Mouse (Mus musculus) testis, postnatal 14 days (tissue): ENCODE results near the gene Crim1.

Experiments used
- DNase-seq: peaks from one replicate; pipeline ENCODE4 v3.0.0; 2021; ENCODE audit warnings: low spot score

Crim1 gene

GRCm38 (mm10) chr17:78199626-78200560 lies at the start of gene Crim1:
Gene Crim1 (plus strand): TSS chr17:78200248.
- DNase-seq: peak; percentile 74

GRCm38 (mm10) chr17:78151479-78152282 lies 48.4 kb upstream of the Crim1 start:
- no peak for DNase-seq

- no peak for DNase-seq
These were observed 36.8 kb upstream of the Crim1 start for GRCm38 (mm10) chr17:78163278-78163677.

- DNase-seq: no peak
These were observed 36.3 kb upstream of the Crim1 start for GRCm38 (mm10) chr17:78163724-78164236.

GRCm38 (mm10) chr17:78165855-78166254 lies 34.2 kb upstream of the Crim1 start:
- no peak for DNase-seq

GRCm38 (mm10) chr17:78166566-78166965 lies 33.5 kb upstream of the Crim1 start:
- DNase-seq: no peak

- DNase-seq: no peak
These were observed 27.7 kb upstream of the Crim1 start for GRCm38 (mm10) chr17:78172371-78172770.

GRCm38 (mm10) chr17:78180766-78181165 lies 19.3 kb upstream of the Crim1 start:
- DNase-seq: no peak

GRCm38 (mm10) chr17:78196184-78196583 lies 3.9 kb upstream of the Crim1 start:
- no peak for DNase-seq

- peak; percentile 22 for DNase-seq
These were observed 2.9 kb upstream of the Crim1 start for GRCm38 (mm10) chr17:78197111-78197510.

GRCm38 (mm10) chr17:78198140-78198539 lies 1.9 kb upstream of the Crim1 start:
- DNase-seq: no peak

- no peak for DNase-seq
These were observed 1.2 kb upstream of the Crim1 start for GRCm38 (mm10) chr17:78198820-78199219.

GRCm38 (mm10) chr17:78199231-78199625 lies 820 bp upstream of the Crim1 start:
- DNase-seq: no peak

GRCm38 (mm10) chr17:78200561-78201220 lies 643 bp downstream of the Crim1 start:
- DNase-seq: peak; percentile 69

- peak; percentile 37 for DNase-seq
These were observed 1.4 kb downstream of the Crim1 start for GRCm38 (mm10) chr17:78201221-78202058.

- no peak for DNase-seq
These were observed 2.2 kb downstream of the Crim1 start for GRCm38 (mm10) chr17:78202221-78202620.

GRCm38 (mm10) chr17:78202756-78203155 lies 2.7 kb downstream of the Crim1 start:
- no peak for DNase-seq

- no peak for DNase-seq
These were observed 3.4 kb downstream of the Crim1 start for GRCm38 (mm10) chr17:78203478-78203877.

GRCm38 (mm10) chr17:78206421-78206820 lies 6.4 kb downstream of the Crim1 start:
- peak; percentile 22 for DNase-seq

- no peak for DNase-seq
These were observed 7.2 kb downstream of the Crim1 start for GRCm38 (mm10) chr17:78207246-78207645.

GRCm38 (mm10) chr17:78208805-78209204 lies 8.8 kb downstream of the Crim1 start:
- DNase-seq: no peak
